Comparison of ENCODE assay signal across 9 mouse cellular contexts in genomic region chr2:134673604-134674003, GRCm38 (mm10). TPM values are rescaled to one million over a fixed set of nuclear protein-coding genes. Genes with fewer than 3 reads are reported as not detected.
A peak's percentile ranks its signal among the peaks of the same experiment; 100 is the strongest.
DNase-seq lines count a peak whose midpoint lies in the region; ATAC-seq and TF ChIP-seq lines count a peak whose summit lies in the region.
"Had no signal": no experiment of that assay in that cellular context is flagged by ENCODE, and none has a peak within 500 bp of the region (broad histone marks: within the 10 kb centered on the region; RNA-seq: fewer than 3 reads in every experiment).

No protein-coding gene starts in this region.

- H3K9me3 ChIP-seq in intestine, postnatal 0 days (ENCODE audit: control insufficient read depth) = no peaks in the 10 kb centered on the region
- H3K9me3 ChIP-seq in intestine, embryonic 15.5 days = no peaks in the 10 kb centered on the region
- H3K9me3 ChIP-seq in limb, embryonic 11.5 days (ENCODE audit: control insufficient read depth, low read length) = no peaks in the 10 kb centered on the region
- H3K9me3 ChIP-seq: lung, embryonic 15.5 days had no signal

- no peak overlapping the region for H3K4me3 ChIP-seq in intestine, postnatal 0 days (ENCODE audit: low read depth, low read length)
- H3K4me3 ChIP-seq in intestine, embryonic 15.5 days (replicated peaks) = no peak overlapping the region
- no peak overlapping the region for H3K4me3 ChIP-seq in embryonic fibroblast, embryonic 13.5 days (ENCODE audit: insufficient read depth, low read length)
- H3K4me3 ChIP-seq in limb, embryonic 11.5 days (ENCODE audit: low read depth, low read length) = no peak overlapping the region
- H3K4me3 ChIP-seq: lung, embryonic 15.5 days had no signal

- ATAC-seq in intestine, postnatal 0 days = no peak
- ATAC-seq in intestine, embryonic 15.5 days = no peak
- ATAC-seq in limb, embryonic 11.5 days (ENCODE audit: insufficient number of reproducible peaks, low FRiP score, low TSS enrichment, low read depth) = no peak

- H3K27me3 ChIP-seq in intestine, postnatal 0 days (replicated peaks; ENCODE audit: control insufficient read depth, insufficient read depth, low read length) = no peaks in the 10 kb centered on the region
- H3K27me3 ChIP-seq in intestine, embryonic 15.5 days (replicated peaks) = no peaks in the 10 kb centered on the region
- H3K27me3 ChIP-seq in limb, embryonic 11.5 days (ENCODE audit: control insufficient read depth, insufficient read depth, low read length) = no peaks in the 10 kb centered on the region
- H3K27me3 ChIP-seq: lung, embryonic 15.5 days had no signal

- H3K4me2 ChIP-seq in intestine, postnatal 0 days (replicated peaks; ENCODE audit: low read depth) = no peak overlapping the region
- H3K4me2 ChIP-seq in intestine, embryonic 15.5 days (replicated peaks) = no peak overlapping the region
- no peak overlapping the region for H3K4me2 ChIP-seq in limb, embryonic 11.5 days (ENCODE audit: low read depth, severe bottlenecking)
- H3K4me2 ChIP-seq: lung, embryonic 15.5 days had no signal

- H3K36me3 ChIP-seq in intestine, postnatal 0 days (ENCODE audit: control insufficient read depth, insufficient read depth) = no peaks in the 10 kb centered on the region
- no peaks in the 10 kb centered on the region for H3K36me3 ChIP-seq in intestine, embryonic 15.5 days
- H3K36me3 ChIP-seq in limb, embryonic 11.5 days (ENCODE audit: control insufficient read depth, insufficient read depth, low read length) = no peaks in the 10 kb centered on the region
- H3K36me3 ChIP-seq: lung, embryonic 15.5 days had no signal

- TF ChIP-seq POLR2A in embryonic fibroblast, embryonic 13.5 days (IDR thresholded peaks at IDR 0.05; ENCODE audit: low read depth, low read length) = no peak

- peak; percentile 70 for TF ChIP-seq CTCF in intestine, postnatal 0 days (IDR thresholded peaks at IDR 0.05; ENCODE audit: low read depth)
- TF ChIP-seq CTCF in embryonic fibroblast, embryonic 13.5 days (IDR thresholded peaks at IDR 0.05; ENCODE audit: borderline replicate concordance, insufficient read depth, low read length) = peak; percentile 19; the same call in 1 of the 2 replicates

- no peaks in the 10 kb centered on the region for H3K4me1 ChIP-seq in intestine, postnatal 0 days (replicated peaks; ENCODE audit: control insufficient read depth, insufficient read depth, low read length)
- no peaks in the 10 kb centered on the region for H3K4me1 ChIP-seq in intestine, embryonic 15.5 days (replicated peaks)
- H3K4me1 ChIP-seq in embryonic fibroblast, embryonic 13.5 days (ENCODE audit: control insufficient read depth, insufficient read depth, low read length) = no peaks in the 10 kb centered on the region
- no peaks in the 10 kb centered on the region for H3K4me1 ChIP-seq in limb, embryonic 11.5 days (ENCODE audit: control insufficient read depth, insufficient read depth, low read length)
- H3K4me1 ChIP-seq: lung, embryonic 15.5 days had no signal

- no peak overlapping the region for H3K9ac ChIP-seq in intestine, postnatal 0 days (ENCODE audit: low read depth, low read length)
- no peak overlapping the region for H3K9ac ChIP-seq in intestine, embryonic 15.5 days
- no peak overlapping the region for H3K9ac ChIP-seq in limb, embryonic 11.5 days (ENCODE audit: low read length)
- H3K9ac ChIP-seq: lung, embryonic 15.5 days had no signal

- DNase-seq in CD8-positive naive resting alpha-beta T cell, adult 2 months (ENCODE audit: low read depth in 2 of 2, low spot score in 2 of 2) = peak; percentile 6 to 21
- DNase-seq in adrenal gland, postnatal 10 days = peak; percentile 53
- DNase-seq in limb, embryonic 11.5 days (ENCODE audit: low spot score) = peak; percentile 53
- peak; percentile 65 for DNase-seq in right cerebral cortex, postnatal 14 days
- no peak for DNase-seq in urinary bladder, postnatal 25 days (ENCODE audit: low spot score)

- 78% methylated on average over 5 of the region's 5 CpGs for WGBS in intestine, postnatal 0 days
- 73% methylated on average over 5 of the region's 5 CpGs for WGBS in intestine, embryonic 15.5 days
- 68% methylated on average over 5 of the region's 5 CpGs for WGBS in limb, embryonic 11.5 days

- no peak overlapping the region for H3K27ac ChIP-seq in intestine, postnatal 0 days (ENCODE audit: low read depth, low read length)
- H3K27ac ChIP-seq in intestine, embryonic 15.5 days = no peak overlapping the region
- no peak overlapping the region for H3K27ac ChIP-seq in embryonic fibroblast, embryonic 13.5 days (ENCODE audit: insufficient read depth, low read length)
- H3K27ac ChIP-seq in limb, embryonic 11.5 days (replicated peaks; ENCODE audit: low read depth, low read length) = no peak overlapping the region
- H3K27ac ChIP-seq: lung, embryonic 15.5 days had no signal

RNA-seq across cellular contexts. Expression of gene Tmx4, which starts 29.7 kb away (rescaled TPM):
- polyA plus RNA-seq in intestine, postnatal 0 days (2015; fragmentation: Nextera tagmentation; extraction: Ambion mirVana) = 6.3 and 6.6 TPM in 2 replicates
- 13.5 and 14.9 TPM in 2 replicates for polyA plus RNA-seq in intestine, embryonic 15.5 days (2015; fragmentation: Nextera tagmentation; extraction: Ambion mirVana)
- total RNA-seq in adrenal gland, postnatal 10 days (2021) = 10 to 100 TPM; 29.8 to 33.5 TPM
- 17.4 and 22.8 TPM in 2 replicates for polyA plus RNA-seq in embryonic fibroblast, embryonic 13.5 days (2011; ENCODE audit: insufficient read length, low read depth, missing spikeins)
- 25.3 and 28.7 TPM in 2 replicates for polyA plus RNA-seq in limb, embryonic 11.5 days (2014; fragmentation: Nextera tagmentation; extraction: Ambion mirVana)
